Mouse (Mus musculus): ENCODE measurements around the gene Gm49403.

- no peak for TF ChIP-seq POLR2A (IDR thresholded peaks at IDR 0.05; ENCODE audit: borderline replicate concordance, extremely low read depth, low read depth, low read length)
- TF ChIP-seq CTCF (IDR thresholded peaks at IDR 0.05; ENCODE audit: insufficient read depth, low read length): no peak
Measured at GRCm38 (mm10) chr19:8853117-8853516, 30.6 kb upstream of the Gm49403 start.

All from lung, adult 2 months (tissue).